Mouse (Mus musculus): ENCODE results near the gene Dph3. TPM values are rescaled to one million over a fixed set of nuclear protein-coding genes. Genes with fewer than 3 reads are reported as not detected.

The Dph3 gene
- polyA plus RNA-seq, 1 experiment, result 43.1 TPM

GRCm38 (mm10) chr14:32053895-32054294 lies 31.6 kb downstream of the Dph3 start:
- Histone ChIP-seq H3K36me3 (ENCODE audit: control insufficient read depth, insufficient read depth, low read length) (no peaks in the 10 kb centered on the region), H3K27me3 (replicated peaks; ENCODE audit: control insufficient read depth, insufficient read depth, low read length) (no peaks in the 10 kb centered on the region), H3K4me1 (ENCODE audit: control insufficient read depth, insufficient read depth, low read length) (no peaks in the 10 kb centered on the region), H3K27ac (ENCODE audit: insufficient read depth, low read depth, low read length) (no peak overlapping the region), H3K4me3 (ENCODE audit: insufficient read depth, low read depth, low read length) (no peak overlapping the region)
- DNase-seq, result no peak
- TF ChIP-seq POLR2A (IDR thresholded peaks at IDR 0.05; ENCODE audit: low read depth, low read length) (no peak), CTCF (conservative IDR thresholded peaks at IDR 0.05; ENCODE audit: insufficient read depth, insufficient read length, low read depth, low read length) (no peak)
- WGBS, result 80% methylated on average over 5 of the region's 5 CpGs

- DNase-seq, result no peak
- no peak overlapping the region for H3K27ac ChIP-seq (ENCODE audit: insufficient read depth, low read depth, low read length)
- no peak overlapping the region for H3K4me3 ChIP-seq (ENCODE audit: insufficient read depth, low read depth, low read length)
- no peak for TF ChIP-seq CTCF (conservative IDR thresholded peaks at IDR 0.05; ENCODE audit: insufficient read depth, insufficient read length, low read depth, low read length)
- no peak for TF ChIP-seq POLR2A (IDR thresholded peaks at IDR 0.05; ENCODE audit: low read depth, low read length)
- no peaks in the 10 kb centered on the region for H3K4me1 ChIP-seq (ENCODE audit: control insufficient read depth, insufficient read depth, low read length)
- H3K36me3 ChIP-seq (ENCODE audit: control insufficient read depth, insufficient read depth, low read length), result no peaks in the 10 kb centered on the region
- H3K27me3 ChIP-seq (replicated peaks; ENCODE audit: control insufficient read depth, insufficient read depth, low read length), result no peaks in the 10 kb centered on the region
- WGBS, result 92% methylated on average over 6 of the region's 6 CpGs
Observed at GRCm38 (mm10) chr14:32050171-32050570, 35.4 kb downstream of the Dph3 start.

GRCm38 (mm10) chr14:32046357-32046756 lies 39.2 kb downstream of the Dph3 start:
- H3K27ac ChIP-seq (ENCODE audit: insufficient read depth, low read depth, low read length), result no peak overlapping the region
- no peaks in the 10 kb centered on the region for H3K27me3 ChIP-seq (replicated peaks; ENCODE audit: control insufficient read depth, insufficient read depth, low read length)
- 72% methylated on average over 8 of the region's 8 CpGs for WGBS
- H3K36me3 ChIP-seq (ENCODE audit: control insufficient read depth, insufficient read depth, low read length), result no peaks in the 10 kb centered on the region
- no peaks in the 10 kb centered on the region for H3K4me1 ChIP-seq (ENCODE audit: control insufficient read depth, insufficient read depth, low read length)
- no peak for DNase-seq
- H3K4me3 ChIP-seq (ENCODE audit: insufficient read depth, low read depth, low read length), result no peak overlapping the region
- TF ChIP-seq POLR2A (IDR thresholded peaks at IDR 0.05; ENCODE audit: low read depth, low read length) (no peak), CTCF (conservative IDR thresholded peaks at IDR 0.05; ENCODE audit: insufficient read depth, insufficient read length, low read depth, low read length) (no peak)

GRCm38 (mm10) chr14:32042108-32042507 lies 43.4 kb downstream of the Dph3 start:
- no peak for TF ChIP-seq CTCF (conservative IDR thresholded peaks at IDR 0.05; ENCODE audit: insufficient read depth, insufficient read length, low read depth, low read length)
- no peak for TF ChIP-seq POLR2A (IDR thresholded peaks at IDR 0.05; ENCODE audit: low read depth, low read length)
- no peak overlapping the region for H3K4me3 ChIP-seq (ENCODE audit: insufficient read depth, low read depth, low read length)
- no peak for DNase-seq
- H3K27ac ChIP-seq (ENCODE audit: insufficient read depth, low read depth, low read length), result no peak overlapping the region
- H3K4me1 ChIP-seq (ENCODE audit: control insufficient read depth, insufficient read depth, low read length), result no peaks in the 10 kb centered on the region
- H3K27me3 ChIP-seq (replicated peaks; ENCODE audit: control insufficient read depth, insufficient read depth, low read length), result no peaks in the 10 kb centered on the region
- H3K36me3 ChIP-seq (ENCODE audit: control insufficient read depth, insufficient read depth, low read length), result no peaks in the 10 kb centered on the region
- WGBS, result 48% methylated on average over 5 of the region's 5 CpGs

GRCm38 (mm10) chr14:32037661-32038252 lies 47.8 kb downstream of the Dph3 start:
- TF ChIP-seq CTCF (conservative IDR thresholded peaks at IDR 0.05; ENCODE audit: insufficient read depth, insufficient read length, low read depth, low read length), result no peak
- no peak for TF ChIP-seq POLR2A (IDR thresholded peaks at IDR 0.05; ENCODE audit: low read depth, low read length)
- no peak for DNase-seq
- Histone ChIP-seq H3K27me3 (replicated peaks; ENCODE audit: control insufficient read depth, insufficient read depth, low read length) (no peaks in the 10 kb centered on the region), H3K36me3 (ENCODE audit: control insufficient read depth, insufficient read depth, low read length) (no peaks in the 10 kb centered on the region), H3K4me1 (ENCODE audit: control insufficient read depth, insufficient read depth, low read length) (no peaks in the 10 kb centered on the region), H3K27ac (ENCODE audit: insufficient read depth, low read depth, low read length) (no peak overlapping the region), H3K4me3 (ENCODE audit: insufficient read depth, low read depth, low read length) (no peak overlapping the region)
- WGBS, result 87% methylated on average over 8 of the region's 8 CpGs

- Histone ChIP-seq H3K27ac (ENCODE audit: insufficient read depth, low read depth, low read length) (no peak overlapping the region), H3K27me3 (replicated peaks; ENCODE audit: control insufficient read depth, insufficient read depth, low read length) (no peaks in the 10 kb centered on the region), H3K4me1 (ENCODE audit: control insufficient read depth, insufficient read depth, low read length) (no peaks in the 10 kb centered on the region), H3K4me3 (ENCODE audit: insufficient read depth, low read depth, low read length) (no peak overlapping the region), H3K36me3 (ENCODE audit: control insufficient read depth, insufficient read depth, low read length) (no peaks in the 10 kb centered on the region)
- WGBS, result 68% methylated on average over 5 of the region's 5 CpGs
- DNase-seq, result no peak
- TF ChIP-seq CTCF (conservative IDR thresholded peaks at IDR 0.05; ENCODE audit: insufficient read depth, insufficient read length, low read depth, low read length) (no peak), POLR2A (IDR thresholded peaks at IDR 0.05; ENCODE audit: low read depth, low read length) (no peak)
Observed at GRCm38 (mm10) chr14:32036482-32036881, 49.0 kb downstream of the Dph3 start.

- 12% methylated on average over 4 of the region's 4 CpGs for WGBS
- H3K27me3 ChIP-seq (replicated peaks; ENCODE audit: control insufficient read depth, insufficient read depth, low read length), result no peaks in the 10 kb centered on the region
- H3K4me3 ChIP-seq (ENCODE audit: insufficient read depth, low read depth, low read length), result no peak overlapping the region
- no peak overlapping the region for H3K27ac ChIP-seq (ENCODE audit: insufficient read depth, low read depth, low read length)
- no peaks in the 10 kb centered on the region for H3K36me3 ChIP-seq (ENCODE audit: control insufficient read depth, insufficient read depth, low read length)
- DNase-seq, result peak; percentile 77
- no peaks in the 10 kb centered on the region for H3K4me1 ChIP-seq (ENCODE audit: control insufficient read depth, insufficient read depth, low read length)
- TF ChIP-seq CTCF (conservative IDR thresholded peaks at IDR 0.05; ENCODE audit: insufficient read depth, insufficient read length, low read depth, low read length) (peak; percentile 94), POLR2A (IDR thresholded peaks at IDR 0.05; ENCODE audit: low read depth, low read length) (no peak)
Observed at GRCm38 (mm10) chr14:32032522-32032921, 53.0 kb downstream of the Dph3 start.

Other genes starting within 250 kb of the Dph3 start
- gene Galnt15, start 56.7 kb downstream of the Dph3 start, polyA plus RNA-seq (2012; rRNA removed), result 2.6 and 2.9 TPM in 2 replicates
- 49.0 and 60.2 TPM in 2 replicates for gene Oxnad1, start 355 bp downstream of the Dph3 start, polyA plus RNA-seq (2012; rRNA removed)
- gene Msmb, start 56.3 kb upstream of the Dph3 start, polyA plus RNA-seq (2012; rRNA removed), result not detected in 2 replicates
- 56.0 and 57.2 TPM in 2 replicates for gene Ncoa4, start 74.1 kb upstream of the Dph3 start, polyA plus RNA-seq (2012; rRNA removed)
- 189 and 213 TPM in 2 replicates for gene Timm23, start 116.2 kb upstream of the Dph3 start, polyA plus RNA-seq (2012; rRNA removed)
- gene Parg, start 116.2 kb upstream of the Dph3 start, polyA plus RNA-seq (2012; rRNA removed), result 4.3 and 6.9 TPM in 2 replicates
- 10.8 and 11.6 TPM in 2 replicates for gene Ogdhl, start 236.3 kb upstream of the Dph3 start, polyA plus RNA-seq (2012; rRNA removed)

All from kidney, adult 2 months (tissue).